Mouse (Mus musculus) heart, embryonic 12.5 days (tissue): Measurements from ENCODE around the gene Kcnj6. TPM values are rescaled to one million over a fixed set of nuclear protein-coding genes. Genes with fewer than 3 reads are reported as not detected.

Source experiments
- ATAC-seq: fragments of 200-750 bp; cut with Nextera tagmentation; 2 replicates; pipeline ENCODE4 v1.8.0; 2017; ENCODE audit warnings: moderate TSS enrichment, moderate library complexity; ENCODE audit not compliant: insufficient number of reproducible peaks, low FRiP score
- H3K27ac ChIP-seq: fragments of 300-500 bp; sonication (generic); 2 replicates; pipeline ENCODE4 v1.5.1; 2016; ENCODE audit warnings: mild to moderate bottlenecking, moderate library complexity; ENCODE audit not compliant: poor library complexity, severe bottlenecking
- H3K27me3 ChIP-seq: fragments of 300-500 bp; sonication (generic); replicated peaks from 2 replicates; pipeline ENCODE4 v1.6.1; 2016; ENCODE audit warnings: mild to moderate bottlenecking, moderate library complexity
- H3K36me3 ChIP-seq: fragments of 300-500 bp; sonication (generic); 2 replicates; pipeline ENCODE4 v1.6.1; 2016; ENCODE audit warnings: mild to moderate bottlenecking, moderate library complexity
- H3K4me1 ChIP-seq: fragments of 300-500 bp; sonication (generic); replicated peaks from 2 replicates; pipeline ENCODE4 v1.6.1; 2016; ENCODE audit warnings: mild to moderate bottlenecking
- H3K4me2 ChIP-seq: fragments of 300-500 bp; sonication (generic); 2 replicates; pipeline ENCODE4 v1.6.1; 2016; ENCODE audit warnings: mild to moderate bottlenecking, moderate library complexity
- H3K4me3 ChIP-seq: fragments of 300-500 bp; sonication (generic); 2 replicates; pipeline ENCODE4 v1.5.1; 2016; ENCODE audit warnings: mild to moderate bottlenecking
- H3K9ac ChIP-seq: fragments of 300-500 bp; sonication (generic); 2 replicates; pipeline ENCODE4 v1.6.1; 2016; ENCODE audit warnings: mild to moderate bottlenecking, moderate library complexity
- H3K9me3 ChIP-seq: fragments of 300-500 bp; sonication (generic); replicated peaks from 2 replicates; pipeline ENCODE4 v1.6.1; 2016; ENCODE audit warnings: mild to moderate bottlenecking, moderate library complexity
- WGBS: fragments of 180-500 bp; shearing (Covaris S2); methylation state at CpG from one replicate; pipeline ENCODE4 v1.1.7; 2016; 5-methylcytosine and 5-hydroxymethylcytosine counted together
- polyA plus RNA-seq: library from polyadenylated mRNA; unstranded; fragments of >200 nt; fragmentation: Nextera tagmentation; extraction: Ambion mirVana; gene quantifications from 2 replicates; pipeline ENCODE4 v1.2.1, GENCODE M21; 2016

The Kcnj6 gene
- polyA plus RNA-seq, 1 experiment from 2014 or later: 0.06 TPM

DNA sequence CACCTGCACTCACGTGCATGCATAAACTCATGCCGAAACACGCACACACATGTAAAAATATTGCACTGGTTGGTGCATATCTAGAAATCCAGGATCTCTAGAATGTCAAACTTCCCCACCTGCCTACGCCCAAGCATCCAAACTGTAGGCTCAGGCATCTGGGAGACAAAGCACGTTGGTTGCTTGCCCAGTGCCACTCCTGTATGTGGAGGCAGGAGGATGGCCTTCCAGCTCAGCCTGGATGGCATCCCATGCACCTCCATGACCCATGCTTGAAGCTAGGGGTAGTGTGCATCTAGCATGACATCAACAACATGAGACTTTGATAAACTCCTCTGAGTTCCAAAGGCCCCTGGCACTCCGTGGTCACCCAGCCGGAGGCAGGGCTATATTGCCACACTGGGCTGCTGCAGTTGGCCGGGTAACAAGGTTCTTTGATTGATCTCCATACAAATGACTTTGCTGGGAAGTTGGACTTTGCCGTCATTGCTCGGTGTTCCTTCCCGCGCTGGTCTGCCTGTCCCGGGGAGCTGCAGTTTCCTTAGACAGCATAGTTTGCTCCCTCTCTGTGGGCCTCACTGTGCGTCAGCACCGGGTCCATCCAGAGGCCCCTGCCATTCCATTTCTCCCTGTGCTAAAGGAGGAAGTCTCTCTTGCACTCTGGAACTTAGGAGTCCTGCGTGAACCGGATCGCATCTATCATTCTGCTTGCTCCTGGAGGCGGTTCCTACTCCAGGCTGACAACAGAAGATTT is 144.9 kb downstream of the Kcnj6 start:
- 70% methylated on average over 19 of the region's 19 CpGs for whole genome bisulfite sequencing

DNA sequence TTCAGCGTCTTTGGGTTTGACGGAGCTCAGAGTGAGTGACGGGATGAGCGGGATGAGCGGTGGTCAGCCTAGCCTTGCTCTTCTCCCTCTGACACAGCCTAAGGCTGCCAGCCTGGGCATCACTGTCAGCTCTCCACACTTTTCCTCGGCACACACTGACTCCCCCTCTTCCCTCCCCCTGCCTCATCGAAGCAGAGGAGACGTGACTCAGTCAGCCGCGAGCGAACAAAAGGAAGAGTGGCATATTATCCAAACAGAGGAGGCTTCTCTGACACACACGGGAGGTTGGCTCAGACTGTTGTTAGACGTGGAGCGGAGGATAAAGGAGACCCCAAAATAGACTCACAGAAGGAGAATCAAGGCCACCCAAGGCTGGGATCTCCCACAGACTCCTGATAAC is 147.1 kb downstream of the Kcnj6 start:
- ATAC-seq: no peak

More for the DNA sequence above, 144.9 kb downstream of the Kcnj6 start:
- ATAC-seq: no peak
- H3K4me2 ChIP-seq: no peak overlapping the region
- H3K36me3 ChIP-seq: no peaks in the 10 kb centered on the region
- no peaks in the 10 kb centered on the region for H3K9me3 ChIP-seq
- H3K4me3 ChIP-seq: no peak overlapping the region
- H3K9ac ChIP-seq: no peak overlapping the region
- no peak overlapping the region for H3K27ac ChIP-seq
- H3K4me1 ChIP-seq: peaks cover 11% of the 10 kb centered on the region
- H3K27me3 ChIP-seq: no peaks in the 10 kb centered on the region

DNA sequence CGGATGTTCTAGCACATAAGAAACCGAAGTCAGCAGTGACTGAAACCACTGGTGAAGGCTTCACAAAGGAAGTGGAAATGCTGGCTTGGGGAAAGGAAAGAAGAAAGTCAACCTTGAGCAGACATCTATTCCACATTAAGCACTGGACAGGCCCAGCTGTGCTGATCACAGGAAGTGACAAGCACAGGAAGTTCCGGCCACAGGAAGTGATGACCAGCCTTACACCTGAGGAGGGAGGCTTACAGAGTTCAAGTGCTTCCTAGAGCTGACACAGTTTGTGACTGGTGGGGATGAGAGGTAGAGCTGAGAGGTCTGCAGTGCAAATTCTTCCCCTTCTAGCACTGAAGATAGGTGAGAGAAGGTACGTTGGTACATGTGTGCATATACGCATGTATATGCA is 151.5 kb downstream of the Kcnj6 start:
- peaks cover 19% of the 10 kb centered on the region for H3K4me1 ChIP-seq
- ATAC-seq: no peak
- H3K27ac ChIP-seq: no peak overlapping the region
- no peak overlapping the region for H3K4me2 ChIP-seq
- WGBS: 88% methylated on average over 5 of the region's 5 CpGs
- H3K27me3 ChIP-seq: no peaks in the 10 kb centered on the region
- peaks cover 3% of the 10 kb centered on the region; the same call in 1 of the 2 replicates for H3K9me3 ChIP-seq
- no peak overlapping the region for H3K9ac ChIP-seq
- H3K4me3 ChIP-seq: no peak overlapping the region
- no peaks in the 10 kb centered on the region for H3K36me3 ChIP-seq

More for the DNA sequence above, 147.1 kb downstream of the Kcnj6 start:
- no peak overlapping the region for H3K4me2 ChIP-seq
- no peak overlapping the region for H3K4me3 ChIP-seq
- 45% methylated on average over 14 of the region's 14 CpGs for WGBS
- H3K27ac ChIP-seq: no peak overlapping the region
- H3K9me3 ChIP-seq: peaks cover 3% of the 10 kb centered on the region; the same call in 1 of the 2 replicates
- H3K9ac ChIP-seq: no peak overlapping the region; the same call in 1 of the 2 replicates
- peaks cover 11% of the 10 kb centered on the region for H3K4me1 ChIP-seq
- no peaks in the 10 kb centered on the region for H3K36me3 ChIP-seq
- no peaks in the 10 kb centered on the region for H3K27me3 ChIP-seq

DNA sequence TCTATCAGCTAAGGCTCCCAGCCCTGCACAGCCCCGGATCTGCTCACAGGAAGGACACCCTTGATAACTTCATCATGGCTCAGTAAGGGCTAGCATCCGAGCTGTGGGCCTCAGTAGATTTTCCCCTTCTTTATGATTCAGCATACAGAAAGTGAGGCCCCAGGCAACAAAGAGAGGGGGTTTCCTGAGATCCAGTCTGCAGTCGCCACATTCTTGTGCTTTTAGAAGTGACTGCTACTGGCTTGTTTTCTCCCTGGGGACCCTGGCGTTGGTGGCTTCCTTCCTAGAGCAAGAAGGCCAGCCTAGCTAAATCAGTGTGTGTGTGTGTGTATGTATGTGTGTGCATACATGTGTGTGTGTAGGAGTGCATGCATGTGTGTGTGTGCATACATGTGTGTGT is 152.7 kb downstream of the Kcnj6 start:
- no peak for ATAC-seq
- Histone ChIP-seq H3K36me3 (no peaks in the 10 kb centered on the region), H3K4me1 (peaks cover 21% of the 10 kb centered on the region), H3K27ac (no peak overlapping the region), H3K9me3 (peaks cover 3% of the 10 kb centered on the region; the same call in 1 of the 2 replicates), H3K4me3 (no peak overlapping the region), H3K4me2 (no peak overlapping the region), H3K27me3 (no peaks in the 10 kb centered on the region), H3K9ac (no peak overlapping the region)
- 40% methylated on average over 4 of the region's 4 CpGs for WGBS

DNA sequence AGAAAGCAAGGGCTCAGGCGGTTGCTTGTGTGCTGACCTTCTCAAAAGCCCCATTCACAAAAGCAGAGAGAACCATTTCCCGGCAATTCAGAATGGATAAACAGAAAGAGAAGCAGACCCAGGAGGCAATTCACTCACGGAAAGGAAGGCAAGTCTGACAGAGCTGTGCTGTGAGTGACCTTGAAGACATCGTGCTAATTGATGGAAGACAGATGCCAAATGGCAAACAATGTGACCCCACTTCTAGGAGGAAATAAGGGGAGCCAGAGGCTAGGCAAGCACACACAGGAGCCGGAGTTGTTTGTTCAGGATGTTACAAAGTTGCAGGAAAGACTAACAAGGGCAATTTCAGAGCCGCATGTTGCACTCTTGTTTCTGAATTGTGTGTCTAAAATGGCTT is 158.1 kb downstream of the Kcnj6 start:
- no peaks in the 10 kb centered on the region; the same call in 1 of the 2 replicates for H3K9me3 ChIP-seq
- H3K4me2 ChIP-seq: no peak overlapping the region
- 20% methylated on average over 6 of the region's 6 CpGs for WGBS
- H3K27me3 ChIP-seq: no peaks in the 10 kb centered on the region
- ATAC-seq: no peak
- no peak overlapping the region for H3K9ac ChIP-seq
- H3K4me3 ChIP-seq: no peak overlapping the region
- peaks cover 22% of the 10 kb centered on the region for H3K4me1 ChIP-seq
- H3K36me3 ChIP-seq: no peaks in the 10 kb centered on the region
- H3K27ac ChIP-seq: no peak overlapping the region

DNA sequence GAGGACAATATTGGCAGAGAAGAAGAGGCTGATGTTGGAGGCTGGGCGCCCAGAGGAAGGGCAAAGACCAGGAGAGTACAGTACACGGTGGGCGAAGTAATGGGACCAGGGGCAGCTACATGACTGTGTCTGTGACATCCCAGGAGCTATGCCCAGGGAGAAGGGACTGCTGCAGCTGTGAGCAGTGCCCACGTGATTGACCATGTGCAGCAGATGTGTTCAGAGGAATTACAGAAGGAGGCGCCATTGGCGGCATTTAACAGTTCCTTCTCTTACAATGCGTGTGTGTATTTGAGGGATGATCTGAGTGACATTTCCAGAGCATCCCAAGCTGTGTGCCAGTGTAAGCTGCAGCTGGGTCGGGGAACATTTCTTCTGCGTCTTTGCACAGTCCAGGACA is 159.6 kb downstream of the Kcnj6 start:
- Histone ChIP-seq H3K9ac (no peak overlapping the region), H3K4me2 (no peak overlapping the region), H3K36me3 (no peaks in the 10 kb centered on the region), H3K4me3 (no peak overlapping the region), H3K27ac (no peak overlapping the region), H3K27me3 (no peaks in the 10 kb centered on the region), H3K4me1 (peaks cover 17% of the 10 kb centered on the region), H3K9me3 (no peaks in the 10 kb centered on the region; the same call in 1 of the 2 replicates)
- ATAC-seq: no peak
- WGBS: 84% methylated on average over 9 of the region's 9 CpGs

DNA sequence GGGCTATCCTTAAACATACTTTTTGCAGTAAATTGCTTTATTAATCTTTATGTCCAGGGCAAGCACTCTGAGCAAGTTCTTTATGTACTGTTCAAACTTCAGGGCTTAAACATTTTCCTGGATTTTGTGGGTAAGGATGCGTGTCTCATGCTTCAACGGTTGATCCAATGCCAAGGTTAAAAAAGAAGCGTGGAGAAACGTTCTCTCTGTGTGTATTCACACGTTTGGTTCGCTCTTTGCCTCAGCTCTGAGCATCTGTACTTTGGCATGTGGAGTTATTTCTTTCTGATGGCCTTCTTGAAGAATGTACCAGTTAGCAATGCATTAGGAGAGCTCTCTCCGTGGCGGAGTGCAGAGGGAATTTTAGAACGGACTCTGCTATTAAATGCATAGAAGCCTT is 163.0 kb downstream of the Kcnj6 start:
- WGBS: 89% methylated on average over 9 of the region's 9 CpGs
- no peak overlapping the region for H3K27ac ChIP-seq
- no peaks in the 10 kb centered on the region for H3K36me3 ChIP-seq
- no peak overlapping the region for H3K4me2 ChIP-seq
- no peak for ATAC-seq
- no peak overlapping the region for H3K9ac ChIP-seq
- no peaks in the 10 kb centered on the region; the same call in 1 of the 2 replicates for H3K9me3 ChIP-seq
- no peak overlapping the region for H3K4me3 ChIP-seq
- H3K4me1 ChIP-seq: peaks cover 6% of the 10 kb centered on the region
- H3K27me3 ChIP-seq: no peaks in the 10 kb centered on the region

DNA sequence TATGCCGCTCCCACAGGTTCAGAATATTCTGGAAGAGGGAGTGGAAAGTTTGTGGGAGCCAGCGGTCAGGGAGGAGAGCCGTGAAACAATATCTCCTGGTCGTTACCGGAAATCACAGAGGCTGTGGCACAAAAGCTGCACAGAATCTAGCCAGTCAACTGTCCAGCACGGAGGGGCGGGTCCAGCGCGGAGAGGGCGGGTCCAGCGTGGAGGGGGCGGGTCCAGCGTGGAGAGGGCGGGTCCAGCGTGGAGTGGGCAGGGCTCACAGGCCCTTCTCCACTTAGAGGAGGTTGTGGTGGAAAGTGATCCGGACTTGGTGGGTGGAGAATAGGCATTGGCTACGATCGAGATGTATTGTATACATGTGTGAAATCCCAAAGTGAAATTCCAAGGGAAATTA is 169.3 kb downstream of the Kcnj6 start:
- H3K9me3 ChIP-seq: no peaks in the 10 kb centered on the region
- H3K4me3 ChIP-seq: no peak overlapping the region
- H3K4me1 ChIP-seq: peaks cover 21% of the 10 kb centered on the region
- H3K4me2 ChIP-seq: no peak overlapping the region
- ATAC-seq: no peak
- 81% methylated on average over 18 of the region's 18 CpGs for WGBS
- H3K36me3 ChIP-seq: no peaks in the 10 kb centered on the region
- H3K27me3 ChIP-seq: no peaks in the 10 kb centered on the region
- peak overlapping the region; percentile 70 for H3K27ac ChIP-seq
- H3K9ac ChIP-seq: no peak overlapping the region

DNA sequence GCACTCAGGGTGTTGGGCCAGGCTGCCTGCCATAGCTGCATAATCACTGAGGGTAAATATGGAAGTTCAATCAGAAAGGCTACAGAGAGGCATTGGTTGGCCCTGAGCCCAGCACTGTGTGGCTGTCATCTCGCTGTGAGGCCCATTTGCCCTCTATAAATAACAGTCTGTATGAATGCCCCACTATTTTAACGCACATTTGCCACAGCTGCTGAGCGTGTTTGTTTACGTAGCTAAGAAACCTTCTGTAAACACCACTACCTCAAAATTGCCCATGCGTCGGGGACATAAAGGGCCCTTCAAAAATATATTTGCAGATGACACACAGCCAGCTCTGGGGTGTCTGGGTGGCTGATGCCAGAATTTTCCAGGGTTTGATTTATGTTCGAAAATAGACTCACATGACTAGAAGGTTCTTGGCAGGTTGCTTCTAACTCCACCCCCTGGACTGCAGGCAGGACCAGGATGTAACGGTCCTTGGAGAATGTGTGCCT is 170.4 kb downstream of the Kcnj6 start:
- Histone ChIP-seq H3K27ac (peak overlapping the region; percentile 70), H3K4me2 (no peak overlapping the region), H3K9ac (no peak overlapping the region)

DNA sequence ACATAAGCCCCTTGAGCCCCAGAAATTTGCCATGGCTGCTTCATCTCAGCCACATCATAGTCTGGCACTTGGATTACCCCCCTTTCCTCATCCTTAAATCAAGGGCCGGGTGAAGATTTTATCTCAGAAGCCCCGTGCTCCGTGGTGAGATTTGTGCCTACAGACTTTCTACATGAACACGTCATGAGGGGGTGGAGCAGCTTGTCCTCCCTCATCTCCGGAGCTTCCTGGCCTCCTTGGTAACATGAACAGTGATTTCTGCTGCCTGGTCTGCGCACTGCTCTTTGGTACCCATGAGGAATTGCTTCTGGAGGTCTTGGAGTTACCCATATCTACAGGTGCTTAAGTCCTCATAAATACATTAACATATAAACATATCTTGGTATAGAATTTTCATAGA is 172.2 kb downstream of the Kcnj6 start:
- Histone ChIP-seq H3K4me3 (no peak overlapping the region), H3K4me2 (no peak overlapping the region), H3K9me3 (no peaks in the 10 kb centered on the region), H3K27me3 (no peaks in the 10 kb centered on the region), H3K27ac (no peak overlapping the region), H3K9ac (no peak overlapping the region), H3K36me3 (no peaks in the 10 kb centered on the region), H3K4me1 (peaks cover 21% of the 10 kb centered on the region)
- ATAC-seq: no peak
- WGBS: 71% methylated on average over 6 of the region's 6 CpGs

More for the DNA sequence above, 170.4 kb downstream of the Kcnj6 start:
- H3K27me3 ChIP-seq: no peaks in the 10 kb centered on the region
- no peak overlapping the region for H3K4me3 ChIP-seq
- peak; percentile 73 for ATAC-seq
- H3K36me3 ChIP-seq: no peaks in the 10 kb centered on the region
- WGBS: 41% methylated on average over 8 of the region's 8 CpGs
- peaks cover 21% of the 10 kb centered on the region for H3K4me1 ChIP-seq
- no peaks in the 10 kb centered on the region for H3K9me3 ChIP-seq

DNA sequence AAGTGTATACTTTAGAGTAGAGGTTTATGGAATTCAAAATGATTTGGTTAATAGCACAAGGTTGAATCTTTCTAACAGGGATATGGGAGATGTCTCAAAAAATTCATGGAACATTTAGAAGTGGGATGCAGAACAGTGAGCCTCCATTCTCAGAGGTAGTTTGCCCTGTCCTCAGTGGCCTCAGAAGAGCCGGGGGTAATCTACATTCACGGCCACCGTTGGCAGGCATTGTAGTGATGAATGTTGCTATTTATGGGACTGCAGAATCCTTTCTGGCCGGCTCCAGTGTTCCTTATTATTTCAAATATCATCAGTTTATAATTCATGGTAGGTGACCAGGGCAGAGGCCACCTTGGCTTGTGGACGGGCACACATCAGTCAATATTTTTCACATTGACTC is 174.9 kb downstream of the Kcnj6 start:
- WGBS: 39% methylated on average over 5 of the region's 5 CpGs
- H3K36me3 ChIP-seq: no peaks in the 10 kb centered on the region
- no peaks in the 10 kb centered on the region for H3K9me3 ChIP-seq
- no peak overlapping the region for H3K27ac ChIP-seq
- H3K9ac ChIP-seq: no peak overlapping the region
- no peaks in the 10 kb centered on the region for H3K27me3 ChIP-seq
- H3K4me1 ChIP-seq: peaks cover 14% of the 10 kb centered on the region
- H3K4me2 ChIP-seq: no peak overlapping the region
- ATAC-seq: no peak
- no peak overlapping the region for H3K4me3 ChIP-seq
